Mouse (Mus musculus): ENCODE measurements around the gene Kcnh4.
"Not testable (repeated sequence)": the region's sequence is repeated elsewhere in the genome, so short reads cannot be mapped to it uniquely, and the experiment has no call there.

Gene Kcnh4

DNA sequence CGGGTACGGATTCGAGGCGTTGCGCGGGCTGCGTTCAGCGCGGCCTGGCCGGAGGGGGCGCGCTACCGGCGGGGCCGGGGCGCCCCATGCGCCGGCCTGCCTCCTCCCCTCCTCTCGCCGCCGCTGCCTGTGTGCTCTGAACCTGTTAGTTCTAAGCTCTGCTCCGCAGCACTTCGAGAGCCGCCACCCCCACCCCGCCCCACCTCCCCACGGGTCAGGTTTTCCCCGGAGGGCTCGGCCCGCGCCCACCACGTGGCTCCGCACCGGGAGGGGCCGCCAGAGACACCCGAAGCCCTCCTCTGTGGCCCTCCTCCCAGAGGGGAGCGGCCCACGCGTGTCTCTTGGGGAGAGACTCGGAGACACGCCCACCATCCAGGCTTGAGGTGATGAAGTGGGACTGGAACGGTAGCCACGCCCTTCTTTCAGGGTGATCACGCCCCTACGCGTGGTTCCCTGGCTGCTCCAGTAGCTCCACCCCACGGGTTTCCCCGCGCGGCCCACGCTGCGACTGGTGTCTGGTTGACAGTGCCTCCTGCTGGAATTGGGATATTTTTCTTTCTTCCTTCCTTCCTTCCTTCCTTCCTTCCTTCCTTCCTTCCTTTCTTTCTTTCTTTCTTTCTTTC is at the start of gene Kcnh4:
TSS of gene Kcnh4 (minus strand) at position 332 of the 623 bp plus-strand sequence.
- DNase-seq (ENCODE audit: low spot score), result peak; percentile 76

DNA sequence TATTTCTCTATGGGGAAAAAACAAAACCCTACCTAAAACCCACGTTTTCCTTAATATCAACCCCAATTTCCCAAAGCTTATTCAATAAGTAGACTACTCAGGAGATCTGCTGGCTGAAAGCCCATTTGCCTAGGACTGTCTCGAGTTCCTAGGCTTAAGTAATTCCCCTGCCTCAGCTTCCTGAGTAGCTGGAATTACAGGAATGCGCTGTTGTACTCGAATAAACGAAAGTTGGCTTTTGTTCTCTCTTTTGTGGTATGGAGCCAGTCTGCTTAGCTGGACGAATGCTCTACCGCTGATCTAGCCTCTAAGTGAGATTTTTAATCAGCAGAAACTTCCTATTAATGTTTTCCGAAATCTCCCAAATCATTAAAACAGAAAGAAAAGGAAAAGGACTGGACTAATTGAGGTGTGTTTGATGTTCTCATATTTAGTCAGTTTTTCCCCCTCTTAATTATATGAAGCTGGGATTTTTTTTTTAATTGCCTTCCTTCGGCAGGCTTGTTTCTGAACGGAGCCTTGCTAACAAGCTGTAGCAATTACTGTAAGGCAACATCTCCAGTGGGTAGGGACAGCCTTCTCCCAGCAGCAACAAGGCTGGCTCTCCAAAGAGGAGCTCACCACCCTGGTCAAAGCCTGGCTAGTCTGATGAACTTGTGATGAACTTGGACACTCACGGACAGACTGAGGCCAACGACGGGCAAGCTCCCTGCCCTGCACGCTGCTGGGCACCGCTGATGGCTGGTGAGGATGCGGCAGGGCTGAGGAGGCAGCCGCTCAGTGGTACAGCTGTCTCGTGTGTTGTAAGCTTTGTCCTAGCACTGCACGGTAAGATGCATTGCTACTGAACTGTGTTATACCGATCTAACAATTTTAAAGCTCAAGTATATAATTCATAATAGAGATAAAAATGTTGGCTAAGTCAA is 46.9 kb upstream of the Kcnh4 start:
- DNase-seq (ENCODE audit: low spot score), result no peak

DNA sequence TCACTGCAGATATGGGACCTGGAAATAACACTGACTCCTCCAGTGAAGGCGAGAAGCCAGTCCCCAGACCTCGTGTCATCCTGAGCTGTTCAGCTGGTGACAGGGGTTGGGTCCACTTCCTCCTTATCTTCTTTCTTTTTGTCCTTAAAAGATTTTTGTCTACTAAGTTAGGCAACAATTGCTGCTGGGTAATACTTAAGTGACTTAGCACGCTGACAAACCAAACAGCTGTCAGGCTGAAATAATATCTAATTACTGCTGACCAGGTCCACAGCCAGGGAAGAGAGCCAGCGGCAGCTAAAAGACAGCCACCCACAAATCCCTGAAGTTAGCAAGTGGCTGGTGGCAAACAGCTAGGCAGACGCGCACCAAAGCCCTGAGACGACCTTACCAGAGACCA is 45.8 kb upstream of the Kcnh4 start:
- no peak for DNase-seq (ENCODE audit: low spot score)

DNA sequence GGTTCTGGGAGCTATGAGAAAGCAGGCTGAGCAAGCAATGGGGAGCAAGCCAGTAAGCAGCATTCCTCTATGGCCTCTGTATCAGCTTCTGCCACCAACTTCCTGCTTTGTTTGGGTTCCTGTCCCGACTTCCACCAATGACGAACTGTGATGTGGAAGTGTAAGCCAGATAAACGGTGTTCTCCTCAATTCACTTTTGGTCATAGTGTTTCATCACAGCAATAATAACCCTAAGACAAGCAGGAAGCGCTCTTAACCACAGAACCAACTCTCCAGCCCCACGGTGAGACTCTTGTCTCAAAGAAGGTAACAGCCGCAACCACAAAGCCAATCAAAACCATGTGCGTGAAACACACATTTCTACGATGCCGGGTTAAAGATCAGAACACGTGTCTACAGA is 44.7 kb upstream of the Kcnh4 start:
- DNase-seq (ENCODE audit: low spot score), result no peak

DNA sequence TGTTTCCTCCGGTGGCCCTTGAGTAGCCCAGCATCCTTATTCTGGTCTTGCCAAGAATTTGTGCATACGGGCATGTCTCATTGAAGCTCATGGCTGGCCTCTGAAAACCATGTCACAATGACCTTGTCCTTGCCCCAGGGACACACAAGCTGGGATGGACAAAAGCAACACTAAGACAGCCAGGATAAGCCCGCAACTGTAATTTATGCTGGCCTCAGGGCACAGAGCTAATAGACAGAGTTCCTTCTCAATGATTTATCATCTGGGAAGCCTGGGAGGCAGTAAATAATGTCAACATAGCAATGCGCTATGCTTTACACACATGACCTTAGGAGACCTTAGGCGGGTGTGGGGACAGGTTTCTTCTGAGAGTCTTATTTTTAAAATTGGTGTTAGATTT is 39.7 kb upstream of the Kcnh4 start:
- no peak for DNase-seq (ENCODE audit: low spot score)

DNA sequence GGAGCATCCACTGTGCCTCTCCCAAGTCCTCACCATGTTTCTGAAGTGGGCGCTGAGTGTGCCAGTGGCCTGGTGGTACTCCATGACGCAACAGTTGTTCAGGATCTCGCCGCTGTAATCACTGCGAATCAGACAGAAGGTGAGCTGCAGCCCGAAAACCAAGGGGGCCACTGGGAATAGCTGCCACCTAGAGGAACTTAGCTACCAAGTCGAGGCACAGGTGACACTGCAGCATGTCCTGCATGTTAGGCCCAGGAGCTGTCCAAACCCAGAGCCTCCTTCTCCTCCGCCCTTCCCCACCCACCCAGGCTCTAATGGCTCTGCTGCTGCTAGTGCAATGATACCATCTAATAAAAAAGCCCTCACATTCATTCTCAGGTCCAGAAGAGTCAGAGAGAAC is 36.8 kb upstream of the Kcnh4 start:
- DNase-seq (ENCODE audit: low spot score), result no peak

DNA sequence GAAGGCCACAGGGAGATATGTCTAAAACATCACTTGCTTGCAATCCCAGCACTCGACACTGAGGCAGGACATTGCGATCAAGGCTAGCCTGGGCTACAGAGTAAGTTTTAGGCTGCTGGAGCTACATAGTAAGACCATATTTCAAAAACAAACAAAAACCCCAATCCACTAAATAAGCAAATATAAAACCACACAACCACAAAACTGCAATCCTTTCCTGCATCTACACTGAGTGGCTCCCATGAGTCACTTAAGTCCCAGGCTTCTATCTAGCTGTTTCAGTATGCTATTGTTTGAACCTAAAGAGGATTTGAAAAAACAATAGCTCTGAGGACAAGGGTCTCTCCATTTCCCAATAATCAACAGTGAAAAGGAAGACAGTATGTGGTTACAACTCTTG is 35.6 kb upstream of the Kcnh4 start:
- no peak for DNase-seq (ENCODE audit: low spot score)

DNA sequence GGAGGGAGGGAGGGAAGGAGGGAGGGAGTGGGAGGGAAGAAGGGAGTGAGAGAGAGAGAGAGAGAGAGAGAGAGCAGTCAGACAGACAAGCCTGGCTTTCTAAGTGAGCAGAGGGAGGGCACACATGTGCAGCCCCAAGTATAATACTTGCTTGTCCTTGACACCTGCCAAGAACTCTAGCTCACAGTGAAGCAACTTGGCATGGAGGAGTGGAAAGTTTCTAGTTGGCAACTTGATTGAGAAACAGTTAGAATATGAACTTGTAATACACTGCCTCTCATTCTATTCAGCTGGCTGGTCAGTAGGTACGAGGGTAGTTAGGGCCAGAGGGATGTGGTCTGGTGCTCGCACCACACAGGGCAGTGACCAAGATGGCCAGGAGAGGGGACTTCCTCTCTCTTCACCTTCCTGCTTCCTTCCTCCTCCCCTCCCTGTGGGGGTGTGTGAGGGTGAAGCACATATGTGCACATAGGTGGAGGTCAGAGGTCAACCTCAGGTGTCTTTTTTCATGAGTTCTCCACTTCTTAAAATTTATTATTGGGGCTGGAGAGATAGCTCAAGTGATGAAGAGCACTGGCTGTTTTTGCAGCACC is 31.8 kb upstream of the Kcnh4 start:
- DNase-seq (ENCODE audit: low spot score), result peak; percentile 55

DNA sequence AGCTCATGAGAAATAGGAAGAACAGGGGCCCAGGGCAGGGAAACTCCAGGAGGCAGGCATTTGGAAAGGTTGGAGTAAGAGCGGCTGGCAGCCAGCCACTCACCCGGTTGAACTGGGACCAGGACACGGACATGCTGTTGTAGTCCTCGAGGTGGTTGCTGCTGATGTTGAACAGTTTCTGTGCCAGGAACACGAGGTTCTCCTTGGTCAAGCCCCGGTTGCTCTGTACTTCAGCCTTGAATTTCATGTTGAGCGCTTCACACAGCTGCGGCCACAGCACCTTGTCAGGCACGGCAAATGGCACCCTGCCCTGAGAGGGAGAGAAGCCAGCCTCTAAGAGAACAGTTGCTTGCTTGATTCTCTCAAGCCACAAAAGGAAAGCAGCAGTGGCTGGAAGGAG is 30.9 kb upstream of the Kcnh4 start:
- not testable (repeated sequence) for DNase-seq (ENCODE audit: low spot score)

DNA sequence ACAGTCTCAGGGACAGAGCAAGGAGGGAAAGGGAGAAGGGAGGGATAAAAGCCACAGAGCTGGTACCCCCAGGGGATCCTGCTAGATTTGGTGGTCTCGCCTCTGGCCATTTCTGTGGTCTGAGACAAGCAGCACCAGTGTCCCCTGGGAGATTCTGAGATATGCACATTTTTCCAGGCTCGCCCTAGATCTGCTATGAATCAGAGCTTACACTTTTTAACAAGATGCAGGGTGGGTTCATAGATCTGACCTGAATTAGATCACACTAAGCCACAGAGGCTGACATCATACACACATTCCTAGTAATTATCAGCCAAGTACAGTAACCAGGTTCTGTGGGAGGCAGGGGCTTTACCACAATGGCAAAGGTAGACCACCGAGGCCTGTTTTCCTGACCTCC is 30.0 kb upstream of the Kcnh4 start:
- DNase-seq (ENCODE audit: low spot score), result no peak

DNA sequence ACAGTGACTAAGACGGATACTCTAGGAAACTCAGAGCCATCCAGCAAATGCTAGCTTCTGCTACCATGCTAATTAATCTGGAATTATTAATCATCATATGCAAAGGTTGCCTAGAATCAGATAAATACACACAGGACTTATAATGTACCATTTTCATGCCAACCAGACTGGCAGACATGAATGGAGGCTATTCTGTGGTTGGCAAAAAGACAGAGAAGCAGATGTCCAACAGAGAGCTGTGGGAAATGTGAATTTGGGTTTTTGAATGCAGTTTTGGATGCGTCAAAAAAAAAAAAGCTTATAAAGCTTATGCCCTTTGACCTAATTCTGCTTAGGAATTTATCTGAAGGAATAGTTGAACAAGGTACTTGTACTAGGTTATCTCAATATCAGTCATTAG is 26.0 kb upstream of the Kcnh4 start:
- DNase-seq (ENCODE audit: low spot score), result no peak

DNA sequence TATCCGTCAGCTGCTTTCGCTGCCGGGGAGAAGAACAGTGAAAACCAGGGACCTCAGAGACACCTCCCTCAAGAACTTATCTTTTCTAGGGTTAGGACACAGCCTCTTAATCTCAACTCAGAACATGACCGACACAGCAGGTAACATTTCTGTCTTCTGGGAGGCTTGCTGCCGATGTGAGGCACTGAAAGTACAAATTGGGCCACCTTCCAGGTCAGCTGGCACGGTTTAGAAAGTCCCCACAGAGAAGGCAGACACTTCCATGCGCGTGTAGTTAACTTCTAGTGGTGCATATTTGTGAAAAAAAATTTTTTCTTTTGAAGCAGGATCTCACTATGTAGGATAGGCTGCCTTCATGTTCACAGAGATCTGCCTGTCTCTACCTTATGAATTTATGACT is 24.5 kb upstream of the Kcnh4 start:
- DNase-seq (ENCODE audit: low spot score), result no peak

DNA sequence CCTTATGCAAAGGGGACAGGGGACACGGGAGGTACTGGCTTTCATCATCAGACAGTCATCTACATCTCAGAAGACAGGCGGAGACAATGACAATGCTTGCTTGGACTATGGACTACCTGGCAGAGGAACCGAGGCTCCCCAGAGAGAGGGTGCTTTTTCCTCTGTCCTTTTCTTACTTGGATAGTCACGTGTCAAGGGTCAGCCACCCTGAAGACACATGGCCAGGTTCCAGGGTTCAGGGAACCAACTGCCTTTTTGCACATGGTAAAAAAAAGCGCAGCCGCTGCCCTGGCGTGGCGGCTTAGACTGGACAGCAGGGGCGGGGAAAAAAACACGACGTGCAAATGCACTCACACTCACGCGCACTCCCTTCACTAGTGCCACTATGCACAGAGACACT is 22.8 kb upstream of the Kcnh4 start:
- DNase-seq (ENCODE audit: low spot score), result no peak

DNA sequence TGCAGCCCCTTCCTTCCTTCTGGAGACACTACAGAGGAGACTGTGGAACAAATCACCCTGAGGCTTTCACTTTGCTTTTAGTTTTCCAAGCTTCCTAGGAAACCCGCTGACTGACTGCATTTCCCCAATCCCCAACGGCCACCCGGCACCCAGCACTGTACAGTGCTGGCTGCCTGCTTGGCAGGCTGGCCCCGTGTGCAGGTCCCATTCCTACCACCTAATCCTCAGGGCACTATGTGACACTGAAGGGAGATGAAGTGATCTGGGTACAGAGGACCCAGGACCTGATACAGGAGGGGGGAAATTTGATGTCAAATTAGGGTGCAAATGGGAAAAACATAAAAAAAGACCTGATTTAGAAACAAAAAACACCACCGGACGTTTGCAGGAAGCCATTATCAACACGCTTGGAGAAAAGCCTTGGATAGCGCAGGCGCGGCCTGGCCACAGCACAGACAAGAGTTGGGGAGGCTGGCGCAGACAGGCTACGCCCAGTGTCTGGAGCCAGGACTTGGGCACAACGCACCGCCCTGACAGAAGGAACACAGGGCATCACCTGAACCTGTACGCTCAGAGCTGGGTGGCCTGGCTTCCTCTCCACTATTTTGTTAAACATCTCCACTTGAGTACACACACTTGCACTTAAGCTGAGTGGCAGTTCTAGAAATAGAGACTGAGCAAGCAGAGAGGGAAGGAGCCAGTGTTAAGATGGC is 22.2 kb upstream of the Kcnh4 start:
- DNase-seq (ENCODE audit: low spot score), result peak; percentile 41

DNA sequence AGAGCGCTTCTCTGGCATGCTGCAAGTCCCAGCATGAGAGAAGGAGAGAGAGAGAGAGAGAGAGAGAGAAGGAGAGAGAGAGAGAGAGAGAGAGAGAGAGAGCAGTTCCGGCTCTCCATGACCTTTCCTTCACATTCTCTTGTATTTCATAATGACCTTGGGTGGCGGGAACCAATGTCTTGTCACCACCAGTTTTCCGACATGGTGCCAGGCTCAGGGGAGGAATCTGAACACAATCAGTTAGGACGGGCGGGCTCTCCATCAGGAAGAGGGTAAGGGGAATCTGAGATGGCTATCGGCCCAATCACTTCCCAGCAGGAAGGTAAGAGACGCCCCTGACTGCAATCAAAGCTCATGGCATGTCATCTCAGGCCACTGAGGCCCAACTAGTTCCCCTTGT is 20.5 kb upstream of the Kcnh4 start:
- DNase-seq (ENCODE audit: low spot score), result no peak

DNA sequence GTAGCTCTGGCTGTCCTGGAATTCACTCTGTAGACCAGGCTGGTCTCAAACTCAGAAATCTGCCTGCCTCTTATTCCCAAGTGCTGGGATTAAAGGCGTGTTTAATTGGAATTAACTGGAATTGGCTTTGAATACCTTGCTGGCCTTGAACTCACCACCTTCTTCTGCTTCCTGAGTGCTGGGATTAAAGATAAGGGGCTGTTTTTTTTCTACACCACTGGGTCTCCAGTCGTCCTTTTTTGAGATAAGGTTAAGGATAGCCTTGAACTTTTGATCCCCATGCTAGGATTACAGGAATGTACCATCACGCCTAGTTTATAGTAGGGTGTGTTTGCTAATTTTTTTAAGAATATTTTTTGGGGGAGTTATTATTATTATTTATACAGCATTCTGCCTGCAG is 18.3 kb upstream of the Kcnh4 start:
- no peak for DNase-seq (ENCODE audit: low spot score)

DNA sequence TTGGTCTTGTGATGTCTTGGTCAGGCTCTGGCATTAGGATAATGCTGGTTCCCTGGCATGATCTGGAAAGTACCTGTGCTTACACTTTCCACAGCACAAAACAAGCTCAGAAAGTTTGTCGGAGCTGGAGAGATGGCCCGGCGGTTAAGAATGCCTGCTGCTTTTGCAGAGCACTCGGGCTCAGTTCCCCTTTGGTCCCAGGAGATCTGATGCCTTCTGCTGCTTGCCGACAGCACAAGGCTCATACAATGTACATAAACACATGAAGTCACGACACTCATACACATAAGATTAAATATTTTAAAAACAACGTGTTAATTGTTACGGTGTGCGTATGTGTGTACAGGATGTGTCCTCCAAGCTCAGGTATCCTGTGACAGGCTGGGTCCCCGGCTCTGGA is 16.2 kb upstream of the Kcnh4 start:
- no peak for DNase-seq (ENCODE audit: low spot score)

DNA sequence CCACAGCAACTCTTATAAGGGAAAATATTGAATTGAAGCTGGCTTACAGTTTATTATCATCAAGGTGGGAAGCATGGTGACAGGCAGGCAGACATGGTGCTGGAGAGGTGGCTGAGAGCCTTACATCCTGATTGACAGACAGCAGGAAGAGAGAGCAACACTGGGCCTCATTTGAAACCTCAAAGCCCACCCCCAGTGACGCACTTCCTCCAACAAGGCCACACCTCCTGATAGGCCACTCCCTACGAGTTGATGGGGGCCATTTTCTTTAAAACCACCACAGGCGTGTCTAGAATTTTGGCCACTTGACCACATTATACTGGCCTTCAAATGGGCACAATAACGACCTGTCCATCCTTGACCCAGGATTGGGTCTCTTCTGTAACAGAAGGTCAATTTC is 14.5 kb upstream of the Kcnh4 start:
- no peak for DNase-seq (ENCODE audit: low spot score)

DNA sequence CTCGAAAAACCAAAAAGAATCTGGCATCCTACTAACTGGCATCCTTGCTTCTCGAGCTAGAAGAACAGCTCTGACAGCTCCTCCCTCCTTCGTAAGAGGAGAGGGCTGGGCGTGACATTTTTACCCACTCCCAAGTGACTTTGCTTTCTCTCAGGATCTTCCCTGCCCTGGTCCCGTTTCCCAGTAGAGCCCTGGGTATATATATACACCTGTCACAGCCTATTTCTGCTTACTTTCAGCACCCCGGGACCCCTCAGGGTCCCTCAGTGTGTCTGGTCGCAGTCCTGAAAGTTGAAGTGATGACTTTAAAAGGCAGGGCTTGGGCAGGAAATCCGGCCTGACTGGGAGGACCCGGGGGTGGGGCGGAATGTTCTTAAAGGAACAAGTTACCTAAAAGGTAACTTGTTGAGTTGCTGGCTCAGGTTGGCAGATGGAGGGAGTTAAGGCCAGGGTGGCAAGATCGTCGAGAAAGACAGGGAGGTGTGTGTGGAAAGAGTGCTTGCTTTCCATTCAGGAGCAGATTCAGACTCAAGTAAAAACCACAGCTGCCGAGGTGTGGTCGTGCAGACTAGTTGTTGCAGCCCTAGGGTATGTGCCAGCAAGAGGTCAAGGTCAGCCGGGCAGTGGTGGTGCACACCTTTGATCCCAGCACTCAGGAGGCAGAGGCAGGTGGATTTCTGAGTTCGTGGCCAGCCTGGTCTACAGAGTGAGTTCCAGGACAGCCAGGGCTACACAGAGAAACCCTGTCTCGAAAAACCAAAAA is 11.1 kb upstream of the Kcnh4 start, which contains the start of gene Ghdc:
TSS of gene Ghdc (minus strand) at position 312 of the 763 bp plus-strand sequence.
- DNase-seq (ENCODE audit: low spot score), result peak; percentile 87

DNA sequence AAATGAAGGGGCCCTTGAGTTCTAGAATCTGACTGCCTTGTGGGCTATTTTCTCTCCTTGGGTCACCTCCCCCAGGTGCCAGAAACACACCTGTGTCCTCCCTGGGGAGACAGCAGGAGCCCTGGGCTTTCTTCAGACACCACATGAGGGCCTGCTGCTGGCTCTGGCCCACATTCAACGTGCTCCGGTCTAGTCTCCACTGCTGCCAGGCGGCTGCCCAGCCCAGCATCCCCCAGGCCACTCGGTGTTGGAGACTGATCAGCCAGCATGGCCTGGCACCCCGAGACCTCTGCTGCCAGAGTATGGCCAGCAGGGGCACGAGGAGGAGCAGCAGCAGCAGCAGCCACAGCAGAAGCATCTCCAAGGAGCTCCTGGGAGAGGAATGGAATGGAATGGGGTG is 10.2 kb upstream of the Kcnh4 start:
- no peak for DNase-seq (ENCODE audit: low spot score)

DNA sequence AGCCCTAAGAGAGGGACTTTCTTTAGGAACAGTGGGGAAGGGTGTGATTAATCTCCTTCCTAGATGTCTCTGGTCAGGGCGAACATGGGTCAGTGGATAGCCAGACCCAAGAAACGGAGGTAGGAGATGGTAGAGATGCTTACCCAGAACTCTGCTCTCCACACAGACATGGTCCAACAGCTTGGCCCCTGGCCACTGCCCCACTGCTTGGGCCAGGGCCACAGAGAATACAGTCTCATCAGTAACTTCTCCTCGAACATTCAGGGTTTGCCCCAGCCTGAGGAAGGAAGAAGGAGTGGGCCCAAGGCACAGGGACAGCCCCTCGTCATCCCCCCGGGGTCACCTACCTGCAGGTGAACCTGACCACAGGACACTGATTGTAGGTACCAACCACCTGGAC is 8.1 kb upstream of the Kcnh4 start:
- no peak for DNase-seq (ENCODE audit: low spot score)

DNA sequence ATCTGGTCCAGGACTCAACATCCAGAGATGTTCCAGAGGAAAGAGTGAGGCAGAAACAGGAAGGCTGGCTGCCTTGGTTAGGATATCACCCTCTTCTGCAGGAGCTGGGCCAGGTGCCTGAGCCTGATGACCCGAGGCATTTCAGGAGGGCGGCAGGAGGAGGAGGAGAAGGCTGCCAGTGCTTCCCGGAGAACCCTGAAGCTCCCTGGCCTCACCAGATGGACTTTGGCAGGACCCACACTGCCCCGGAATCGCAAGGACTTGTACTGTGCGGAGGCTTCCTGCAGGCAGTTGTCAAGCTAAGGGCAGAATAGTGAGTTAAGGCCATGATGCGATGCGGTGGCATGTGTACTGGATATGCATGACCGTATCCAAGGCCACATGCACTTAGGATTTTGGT is 7.0 kb upstream of the Kcnh4 start:
- no peak for DNase-seq (ENCODE audit: low spot score)

Data from lung, postnatal 25 days (tissue).